Mouse (Mus musculus): ENCODE measurements at regions not wholly inside any gene's neighbourhood (a gene's known extent, or its start where the extent isn't known, plus 50 kb on each side); places are given as distances from the start of the nearest gene placed in this dataset.

- ATAC-seq (ENCODE audit: low read depth) (no peak), DNase-seq (ENCODE audit: low spot score) (no peak)
- 66% methylated on average over 5 of the region's 5 CpGs for WGBS
- Histone ChIP-seq H3K4me1 (ENCODE audit: control insufficient read depth, insufficient read depth, low read length) (no peaks in the 10 kb centered on the region), H3K4me2 (ENCODE audit: low read depth, low read length) (no peak overlapping the region), H3K27ac (replicated peaks; ENCODE audit: low read depth, low read length) (no peak overlapping the region), H3K9ac (ENCODE audit: low read depth, low read length) (no peak overlapping the region), H3K9me3 (ENCODE audit: control insufficient read depth, low read length) (no peaks in the 10 kb centered on the region), H3K36me3 (ENCODE audit: control insufficient read depth, insufficient read depth, low read length) (no peaks in the 10 kb centered on the region), H3K4me3 (ENCODE audit: low read depth, low read length) (no peak overlapping the region), H3K27me3 (replicated peaks; ENCODE audit: control insufficient read depth, insufficient read depth, low read length) (no peaks in the 10 kb centered on the region)
Observed at GRCm38 (mm10) chr4:12743714-12744327, 572.0 kb upstream of the Fam92a start.

- 70% methylated on average over 3 of the region's 3 CpGs for WGBS
Observed at GRCm38 (mm10) chr4:12736411-12736810, 564.6 kb upstream of the Fam92a start.

GRCm38 (mm10) chr4:12700189-12700588, 528.4 kb upstream of the Fam92a start:
- no peak overlapping the region for H3K4me2 ChIP-seq (ENCODE audit: low read depth, low read length)

More at GRCm38 (mm10) chr4:12736411-12736810, 564.6 kb upstream of the Fam92a start:
- Histone ChIP-seq H3K4me3 (ENCODE audit: low read depth, low read length) (no peak overlapping the region), H3K36me3 (ENCODE audit: control insufficient read depth, insufficient read depth, low read length) (no peaks in the 10 kb centered on the region), H3K4me2 (ENCODE audit: low read depth, low read length) (no peak overlapping the region), H3K4me1 (ENCODE audit: control insufficient read depth, insufficient read depth, low read length) (no peaks in the 10 kb centered on the region), H3K9me3 (ENCODE audit: control insufficient read depth, low read length) (no peaks in the 10 kb centered on the region), H3K27ac (replicated peaks; ENCODE audit: low read depth, low read length) (no peak overlapping the region), H3K9ac (ENCODE audit: low read depth, low read length) (no peak overlapping the region), H3K27me3 (replicated peaks; ENCODE audit: control insufficient read depth, insufficient read depth, low read length) (no peaks in the 10 kb centered on the region)
- DNase-seq (ENCODE audit: low spot score) (no peak), ATAC-seq (ENCODE audit: low read depth) (no peak)

GRCm38 (mm10) chr4:12677814-12678213, 506.0 kb upstream of the Fam92a start:
- Histone ChIP-seq H3K4me2 (ENCODE audit: low read depth, low read length) (no peak overlapping the region), H3K4me1 (ENCODE audit: control insufficient read depth, insufficient read depth, low read length) (no peaks in the 10 kb centered on the region), H3K9ac (ENCODE audit: low read depth, low read length) (no peak overlapping the region), H3K27ac (replicated peaks; ENCODE audit: low read depth, low read length) (no peak overlapping the region), H3K9me3 (ENCODE audit: control insufficient read depth, low read length) (no peaks in the 10 kb centered on the region), H3K27me3 (replicated peaks; ENCODE audit: control insufficient read depth, insufficient read depth, low read length) (no peaks in the 10 kb centered on the region), H3K36me3 (ENCODE audit: control insufficient read depth, insufficient read depth, low read length) (no peaks in the 10 kb centered on the region), H3K4me3 (ENCODE audit: low read depth, low read length) (no peak overlapping the region)
- DNase-seq (ENCODE audit: low spot score) (peak; percentile 68), ATAC-seq (ENCODE audit: low read depth) (0 out of 2 replicates have a peak, but pooled peaks have one; percentile 12)
- WGBS: 42% methylated on average over 3 of the region's 3 CpGs

More at GRCm38 (mm10) chr4:12700189-12700588, 528.4 kb upstream of the Fam92a start:
- DNase-seq (ENCODE audit: low spot score): no peak
- Histone ChIP-seq H3K27me3 (replicated peaks; ENCODE audit: control insufficient read depth, insufficient read depth, low read length) (no peaks in the 10 kb centered on the region), H3K9ac (ENCODE audit: low read depth, low read length) (no peak overlapping the region), H3K27ac (replicated peaks; ENCODE audit: low read depth, low read length) (no peak overlapping the region), H3K36me3 (ENCODE audit: control insufficient read depth, insufficient read depth, low read length) (no peaks in the 10 kb centered on the region), H3K4me1 (ENCODE audit: control insufficient read depth, insufficient read depth, low read length) (no peaks in the 10 kb centered on the region), H3K9me3 (ENCODE audit: control insufficient read depth, low read length) (no peaks in the 10 kb centered on the region), H3K4me3 (ENCODE audit: low read depth, low read length) (no peak overlapping the region)
- no peak for ATAC-seq (ENCODE audit: low read depth)
- WGBS: 87% methylated on average over 1 of the region's 1 CpGs

GRCm38 (mm10) chr4:12671399-12671798, 499.6 kb upstream of the Fam92a start:
- no peaks in the 10 kb centered on the region for H3K9me3 ChIP-seq (ENCODE audit: control insufficient read depth, low read length)
- no peak overlapping the region for H3K9ac ChIP-seq (ENCODE audit: low read depth, low read length)
- DNase-seq (ENCODE audit: low spot score): no peak
- no peak for ATAC-seq (ENCODE audit: low read depth)
- no peaks in the 10 kb centered on the region for H3K27me3 ChIP-seq (replicated peaks; ENCODE audit: control insufficient read depth, insufficient read depth, low read length)
- H3K27ac ChIP-seq (replicated peaks; ENCODE audit: low read depth, low read length): no peak overlapping the region
- WGBS: 62% methylated on average over 7 of the region's 7 CpGs
- no peak overlapping the region for H3K4me3 ChIP-seq (ENCODE audit: low read depth, low read length)
- H3K4me2 ChIP-seq (ENCODE audit: low read depth, low read length): no peak overlapping the region
- no peaks in the 10 kb centered on the region for H3K4me1 ChIP-seq (ENCODE audit: control insufficient read depth, insufficient read depth, low read length)
- no peaks in the 10 kb centered on the region for H3K36me3 ChIP-seq (ENCODE audit: control insufficient read depth, insufficient read depth, low read length)

GRCm38 (mm10) chr4:12663176-12663575, 491.4 kb upstream of the Fam92a start:
- Histone ChIP-seq H3K27ac (replicated peaks; ENCODE audit: low read depth, low read length) (no peak overlapping the region), H3K9me3 (ENCODE audit: control insufficient read depth, low read length) (no peaks in the 10 kb centered on the region), H3K36me3 (ENCODE audit: control insufficient read depth, insufficient read depth, low read length) (no peaks in the 10 kb centered on the region), H3K4me1 (ENCODE audit: control insufficient read depth, insufficient read depth, low read length) (no peaks in the 10 kb centered on the region), H3K4me2 (ENCODE audit: low read depth, low read length) (no peak overlapping the region), H3K27me3 (replicated peaks; ENCODE audit: control insufficient read depth, insufficient read depth, low read length) (no peaks in the 10 kb centered on the region), H3K4me3 (ENCODE audit: low read depth, low read length) (no peak overlapping the region), H3K9ac (ENCODE audit: low read depth, low read length) (no peak overlapping the region)
- WGBS: 37% methylated on average over 2 of the region's 2 CpGs
- DNase-seq (ENCODE audit: low spot score) (no peak), ATAC-seq (ENCODE audit: low read depth) (no peak)

GRCm38 (mm10) chr4:12662683-12663082, 490.9 kb upstream of the Fam92a start:
- no peak for ATAC-seq (ENCODE audit: low read depth)
- Histone ChIP-seq H3K4me1 (ENCODE audit: control insufficient read depth, insufficient read depth, low read length) (no peaks in the 10 kb centered on the region), H3K27ac (replicated peaks; ENCODE audit: low read depth, low read length) (no peak overlapping the region), H3K4me3 (ENCODE audit: low read depth, low read length) (no peak overlapping the region), H3K4me2 (ENCODE audit: low read depth, low read length) (no peak overlapping the region), H3K9me3 (ENCODE audit: control insufficient read depth, low read length) (no peaks in the 10 kb centered on the region), H3K27me3 (replicated peaks; ENCODE audit: control insufficient read depth, insufficient read depth, low read length) (no peaks in the 10 kb centered on the region), H3K36me3 (ENCODE audit: control insufficient read depth, insufficient read depth, low read length) (no peaks in the 10 kb centered on the region), H3K9ac (ENCODE audit: low read depth, low read length) (no peak overlapping the region)
- DNase-seq (ENCODE audit: low spot score): no peak
- WGBS: 41% methylated on average over 1 of the region's 1 CpGs

GRCm38 (mm10) chr4:12659084-12659483, 487.3 kb upstream of the Fam92a start:
- Histone ChIP-seq H3K4me3 (ENCODE audit: low read depth, low read length) (no peak overlapping the region), H3K4me1 (ENCODE audit: control insufficient read depth, insufficient read depth, low read length) (no peaks in the 10 kb centered on the region), H3K27ac (replicated peaks; ENCODE audit: low read depth, low read length) (no peak overlapping the region), H3K4me2 (ENCODE audit: low read depth, low read length) (no peak overlapping the region), H3K9me3 (ENCODE audit: control insufficient read depth, low read length) (no peaks in the 10 kb centered on the region), H3K36me3 (ENCODE audit: control insufficient read depth, insufficient read depth, low read length) (no peaks in the 10 kb centered on the region), H3K9ac (ENCODE audit: low read depth, low read length) (no peak overlapping the region), H3K27me3 (replicated peaks; ENCODE audit: control insufficient read depth, insufficient read depth, low read length) (no peaks in the 10 kb centered on the region)
- ATAC-seq (ENCODE audit: low read depth): no peak
- WGBS: 63% methylated on average over 1 of the region's 1 CpGs
- no peak for DNase-seq (ENCODE audit: low spot score)

GRCm38 (mm10) chr4:12658594-12658993, 486.8 kb upstream of the Fam92a start:
- Histone ChIP-seq H3K9ac (ENCODE audit: low read depth, low read length) (no peak overlapping the region), H3K27ac (replicated peaks; ENCODE audit: low read depth, low read length) (no peak overlapping the region), H3K27me3 (replicated peaks; ENCODE audit: control insufficient read depth, insufficient read depth, low read length) (no peaks in the 10 kb centered on the region), H3K4me1 (ENCODE audit: control insufficient read depth, insufficient read depth, low read length) (no peaks in the 10 kb centered on the region), H3K4me3 (ENCODE audit: low read depth, low read length) (no peak overlapping the region), H3K4me2 (ENCODE audit: low read depth, low read length) (no peak overlapping the region), H3K9me3 (ENCODE audit: control insufficient read depth, low read length) (no peaks in the 10 kb centered on the region), H3K36me3 (ENCODE audit: control insufficient read depth, insufficient read depth, low read length) (no peaks in the 10 kb centered on the region)
- WGBS: 29% methylated on average over 6 of the region's 6 CpGs
- ATAC-seq (ENCODE audit: low read depth): no peak
- DNase-seq (ENCODE audit: low spot score): peak; percentile 19

All from embryonic facial prominence, embryonic 14.5 days (tissue).